Mouse (Mus musculus) left cerebral cortex, postnatal 10 days (tissue): Measurements from ENCODE around the gene Car2. TPM values are rescaled to one million over a fixed set of nuclear protein-coding genes. Genes with fewer than 3 reads are reported as not detected.

Experiments used
- DNase-seq, 2 experiments: peaks; one replicate each; pipeline ENCODE4 v3.0.0; 2021 to 2022; ENCODE audit warnings: low spot score in 2 of 2, mixed read lengths in 1 of 2; ENCODE audit errors: extremely low spot score in 1 of 2
- intact Hi-C: fragments of 180-260 bp; cut with DNase I; formaldehyde crosslinking; loops from one replicate; pipeline ENCODE4 v1.15.1; 2025
- total RNA-seq, 2 experiments: library from RNA; stranded (reverse); gene quantifications; 2 replicates each; pipeline ENCODE4 v1.2.3; 2021

Car2 gene
- 10 to 100 TPM; 49.6 to 51.3 TPM for total RNA-seq

DNA sequence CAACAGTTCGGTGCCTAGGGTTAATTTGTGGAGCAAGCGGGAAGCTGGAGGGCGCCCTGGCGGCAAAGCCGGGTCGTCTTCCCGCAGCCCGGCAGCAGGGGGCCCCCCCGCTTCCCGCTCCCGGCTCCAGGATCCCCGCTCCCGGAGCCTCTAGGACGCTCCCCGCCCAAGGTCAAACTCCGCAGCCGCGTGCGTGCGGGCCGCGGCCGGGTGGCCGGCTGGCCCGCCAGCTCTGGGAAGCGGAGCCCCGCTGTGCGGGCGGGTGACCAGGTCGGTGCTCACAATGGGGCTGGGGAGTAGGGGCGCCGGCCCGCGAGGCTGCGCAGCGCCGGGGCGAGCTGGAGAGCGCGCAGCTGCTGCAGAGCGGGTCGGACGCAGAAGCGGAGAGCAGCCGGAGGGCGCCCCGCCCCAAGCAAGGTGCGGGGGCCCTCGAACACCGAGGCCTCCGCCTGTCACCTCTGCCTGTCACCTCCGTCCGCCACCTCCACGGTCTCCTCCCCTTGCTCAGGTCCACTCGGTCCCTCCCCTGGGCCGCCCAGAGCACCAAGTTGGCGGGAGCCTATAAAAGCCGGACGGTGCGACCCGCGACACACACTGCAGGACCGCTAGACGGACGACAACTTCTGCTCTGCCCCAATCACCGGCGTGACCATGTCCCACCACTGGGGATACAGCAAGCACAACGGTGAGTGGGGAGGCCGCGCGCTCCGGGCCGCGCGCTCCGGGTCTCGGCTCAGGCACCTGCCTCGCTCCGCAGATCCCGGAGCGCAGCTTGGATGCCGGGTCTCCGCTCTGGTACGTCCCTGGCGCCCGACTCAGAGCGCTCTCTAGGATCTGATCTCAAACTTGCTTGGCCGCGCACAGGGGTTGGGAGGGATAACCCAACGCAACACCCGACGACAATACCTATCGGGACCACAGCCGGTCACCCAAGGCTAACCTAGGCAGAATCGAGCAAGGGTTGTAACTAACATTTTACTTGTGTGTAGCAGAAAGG, at the start of gene Car2:
Car2 (plus strand) TSS at position 172 of the 997 bp plus-strand sequence.
- intact Hi-C loops = loop anchor here (5.0 to 10.0 kb wide), 2 partner anchors 306 to 1158 kb away; no protein-coding TSS in a partner anchor

DNA sequence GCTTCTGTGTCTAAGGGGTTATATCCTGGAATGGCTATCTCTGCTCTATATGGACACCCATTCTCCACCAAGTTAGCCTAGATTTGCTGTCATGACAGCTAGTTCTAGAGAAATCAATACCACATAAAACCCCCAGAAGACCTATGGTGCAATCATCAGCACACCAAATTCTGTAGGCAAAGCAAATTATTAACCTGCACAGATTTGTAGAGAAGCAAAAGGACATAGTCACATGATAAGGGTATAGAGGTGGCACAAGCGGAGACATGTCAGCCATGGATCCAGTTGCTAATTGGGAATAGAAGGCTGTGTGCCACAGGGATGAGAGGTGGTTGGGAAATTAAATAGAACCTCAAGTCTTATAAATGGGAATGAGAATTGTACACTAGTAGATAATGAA, 47.1 kb upstream of the Car2 start:
- intact Hi-C loops = no loop called here
- no peak for DNase-seq

More for the DNA sequence above, at the start of gene Car2:
- DNase-seq = peak; percentile 26 to 82

DNA sequence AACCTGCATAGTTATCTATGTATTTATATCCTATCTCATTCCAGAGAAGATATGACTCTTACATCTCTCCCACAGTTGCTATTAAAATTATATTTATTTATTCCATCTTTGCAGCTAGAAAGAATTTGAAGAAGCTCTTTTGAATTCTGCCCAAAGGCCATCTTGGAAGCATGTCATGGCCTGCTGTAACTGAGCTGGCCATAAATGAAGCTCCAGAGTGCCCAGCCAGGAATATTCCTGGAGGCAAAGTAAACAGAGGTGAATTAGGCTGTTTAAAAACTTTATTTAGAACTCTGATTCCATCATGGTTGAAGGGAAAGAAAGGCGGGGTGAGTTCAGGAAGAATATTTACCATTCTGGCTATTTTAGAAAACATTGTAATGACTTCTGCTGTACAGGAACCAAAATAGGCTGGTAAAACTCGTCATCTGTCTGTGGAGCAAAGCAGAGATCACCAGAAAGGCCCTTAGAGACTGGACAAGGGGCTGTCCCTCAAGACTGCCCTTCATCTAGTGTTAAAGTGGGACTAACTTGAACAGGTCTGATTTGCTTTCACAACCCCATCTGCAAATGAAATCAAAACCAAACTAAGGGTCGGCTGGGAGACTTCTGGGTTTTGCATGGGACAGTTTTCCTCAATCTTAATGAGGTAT, 46.5 kb upstream of the Car2 start:
- intact Hi-C loops = no loop called here
- no peak for DNase-seq

DNA sequence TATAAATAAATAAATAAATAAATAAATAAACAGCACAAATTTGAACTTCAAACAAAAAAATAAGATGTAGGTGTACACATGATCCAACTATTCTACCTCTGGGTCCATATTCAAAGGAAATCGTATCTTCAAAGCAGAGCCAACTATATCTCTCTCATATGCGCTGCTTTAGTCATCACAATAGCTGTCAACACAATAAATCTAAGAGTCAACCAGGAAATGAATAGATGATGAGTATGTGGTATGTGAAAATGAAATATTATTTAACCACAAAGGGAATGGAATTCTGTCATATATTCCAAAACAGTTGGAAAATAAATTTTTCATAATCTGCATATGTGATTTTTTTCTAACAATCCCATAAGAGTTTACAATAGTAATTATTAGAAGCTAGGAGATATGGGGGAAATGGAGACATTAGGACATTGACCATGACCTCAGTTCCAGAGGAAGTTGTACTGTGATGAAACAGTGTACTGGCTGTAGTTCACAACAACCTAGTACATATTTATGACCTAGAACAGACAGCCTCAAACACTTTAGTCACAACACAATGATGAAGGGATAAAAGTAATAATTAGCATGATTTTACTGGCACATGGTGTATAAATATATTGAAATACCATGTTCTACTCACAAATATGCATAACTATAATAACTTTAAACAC, 37.4 kb upstream of the Car2 start:
- no peak for DNase-seq
- intact Hi-C loops = no loop called here

DNA sequence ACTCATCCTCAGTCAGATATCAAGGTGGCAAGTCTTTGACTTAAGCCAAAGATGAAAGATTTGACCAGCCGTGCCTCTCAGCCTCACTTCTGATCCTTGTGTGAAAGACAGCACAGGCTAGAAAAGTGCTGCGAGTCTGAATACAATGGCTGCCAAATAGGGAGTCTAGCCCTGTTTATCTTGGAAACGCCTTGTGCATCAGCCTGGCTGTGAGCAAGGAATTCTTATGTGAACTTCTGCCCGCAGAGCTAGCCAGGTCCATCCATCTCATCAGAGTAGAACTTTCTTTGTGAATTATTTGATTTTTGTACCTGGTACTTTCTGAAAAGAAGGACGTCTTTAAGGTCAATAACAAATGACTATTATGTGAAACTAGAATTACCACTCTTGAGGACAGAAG, 32.1 kb upstream of the Car2 start:
- DNase-seq = no peak
- intact Hi-C loops = no loop called here

DNA sequence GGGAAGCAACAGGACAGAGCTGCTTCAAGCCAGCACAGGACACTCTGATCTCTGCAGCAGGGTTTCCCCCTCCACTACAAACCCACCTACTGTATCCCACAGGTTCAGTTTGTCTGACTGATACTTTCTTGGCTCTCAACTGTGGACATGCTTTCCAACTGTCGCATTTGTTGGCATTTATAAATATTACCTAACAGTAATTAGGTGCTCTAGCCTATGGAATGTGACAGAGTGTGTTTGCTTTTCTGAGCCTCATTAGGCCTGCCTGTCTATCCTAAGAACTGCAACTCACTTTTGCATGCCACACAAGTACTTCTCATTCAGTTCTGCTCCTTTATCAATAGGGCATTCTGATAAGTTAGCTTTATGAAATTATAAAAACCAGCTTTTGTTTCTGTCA, 31.6 kb upstream of the Car2 start:
- no peak for DNase-seq
- intact Hi-C loops = no loop called here

DNA sequence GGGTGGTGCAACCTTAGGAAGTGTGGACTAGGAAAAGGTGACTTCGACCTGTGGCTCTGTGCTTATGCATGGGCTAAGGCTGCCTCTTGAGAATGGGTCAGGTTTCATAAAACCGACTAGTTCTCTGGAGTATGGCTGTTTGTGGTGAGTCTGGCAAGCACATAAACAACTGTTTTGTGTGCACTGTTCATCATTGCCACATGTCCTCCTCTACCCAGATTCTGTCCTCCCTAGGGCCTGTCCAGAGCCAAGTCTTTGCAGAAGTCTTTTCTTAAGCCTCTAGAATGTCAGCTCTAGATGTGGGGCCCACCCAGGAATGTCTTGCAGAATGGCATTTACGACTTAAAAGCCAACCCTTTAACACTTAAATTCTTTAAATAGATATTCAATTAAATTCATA, 28.2 kb upstream of the Car2 start:
- intact Hi-C loops = no loop called here
- DNase-seq = no peak

DNA sequence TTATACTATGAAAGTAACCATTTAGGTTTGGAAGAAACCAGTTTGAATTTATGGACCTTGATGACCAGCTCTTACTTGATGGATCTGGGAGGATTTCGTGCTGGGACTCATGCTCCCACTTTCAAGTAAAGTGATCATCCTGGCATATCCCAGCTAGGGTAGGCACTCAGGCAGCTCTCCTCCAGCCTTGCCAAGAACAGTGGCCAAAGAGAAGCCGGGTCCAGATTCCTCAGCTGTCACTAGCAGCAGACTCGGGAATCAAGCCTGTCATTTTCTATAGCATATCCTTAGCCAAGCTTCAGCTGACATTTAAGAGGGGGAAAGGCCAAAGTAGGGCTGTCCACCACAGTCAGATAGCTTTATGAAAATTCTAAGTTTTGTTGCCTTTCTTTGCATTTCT, 25.8 kb upstream of the Car2 start:
- intact Hi-C loops = no loop called here
- no peak for DNase-seq

DNA sequence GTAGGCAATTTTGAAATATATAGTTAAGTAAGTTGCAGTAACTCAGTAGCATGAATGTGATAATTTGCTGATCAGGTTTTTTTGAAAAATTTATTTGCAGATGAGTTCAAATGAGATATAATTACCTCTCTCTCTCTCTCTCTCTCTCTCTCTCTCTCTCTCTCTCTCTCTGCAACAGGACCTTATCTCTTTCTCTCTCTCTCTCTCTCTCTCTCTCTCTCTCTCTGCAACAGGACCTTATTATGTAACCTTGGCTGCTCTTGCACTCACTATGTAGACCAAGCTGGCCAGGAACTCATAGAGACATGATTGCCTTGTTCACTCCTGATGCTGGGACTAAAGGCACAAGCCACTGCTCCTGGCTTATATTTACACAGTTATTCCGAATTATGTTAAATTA, 24.9 kb upstream of the Car2 start:
- intact Hi-C loops = no loop called here
- no peak for DNase-seq

DNA sequence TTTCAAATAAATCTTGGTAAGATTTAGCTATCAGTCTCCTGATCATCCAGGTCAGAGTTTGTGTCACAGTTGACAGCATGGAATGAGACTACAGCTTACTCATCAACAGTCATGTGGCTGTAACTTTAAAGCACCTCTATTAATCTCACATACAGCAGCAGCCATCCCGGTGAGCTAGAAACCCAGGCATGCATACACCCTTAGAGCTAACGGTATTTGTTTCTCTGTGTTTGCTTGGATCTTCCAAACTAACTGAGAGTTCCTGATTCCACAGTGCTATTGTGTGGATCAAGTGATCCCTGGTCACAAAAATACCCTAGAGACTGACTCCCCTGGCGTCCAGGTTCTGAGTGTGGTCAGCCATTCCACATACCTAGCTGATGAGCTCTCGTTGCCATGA, 24.3 kb upstream of the Car2 start:
- DNase-seq = no peak
- intact Hi-C loops = no loop called here

DNA sequence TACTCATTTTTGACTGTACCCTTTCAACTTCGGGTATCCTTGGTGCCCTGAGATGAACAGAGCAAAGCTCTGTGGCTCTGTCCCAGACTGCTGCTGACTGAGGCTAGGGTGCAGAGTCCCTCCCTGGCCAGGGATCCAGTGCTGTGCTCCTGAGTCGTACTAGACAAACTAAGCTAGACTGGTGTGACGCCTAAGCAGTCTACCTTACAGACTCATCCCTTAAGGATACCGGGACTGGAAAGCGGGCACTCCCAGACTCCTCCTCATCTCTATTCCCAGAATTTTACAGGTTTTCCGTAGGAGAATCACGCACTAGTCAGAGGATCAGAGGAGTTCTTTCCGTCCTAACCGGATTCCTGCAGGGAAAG, 23.4 kb upstream of the Car2 start:
- intact Hi-C loops = no loop called here
- no peak for DNase-seq

DNA sequence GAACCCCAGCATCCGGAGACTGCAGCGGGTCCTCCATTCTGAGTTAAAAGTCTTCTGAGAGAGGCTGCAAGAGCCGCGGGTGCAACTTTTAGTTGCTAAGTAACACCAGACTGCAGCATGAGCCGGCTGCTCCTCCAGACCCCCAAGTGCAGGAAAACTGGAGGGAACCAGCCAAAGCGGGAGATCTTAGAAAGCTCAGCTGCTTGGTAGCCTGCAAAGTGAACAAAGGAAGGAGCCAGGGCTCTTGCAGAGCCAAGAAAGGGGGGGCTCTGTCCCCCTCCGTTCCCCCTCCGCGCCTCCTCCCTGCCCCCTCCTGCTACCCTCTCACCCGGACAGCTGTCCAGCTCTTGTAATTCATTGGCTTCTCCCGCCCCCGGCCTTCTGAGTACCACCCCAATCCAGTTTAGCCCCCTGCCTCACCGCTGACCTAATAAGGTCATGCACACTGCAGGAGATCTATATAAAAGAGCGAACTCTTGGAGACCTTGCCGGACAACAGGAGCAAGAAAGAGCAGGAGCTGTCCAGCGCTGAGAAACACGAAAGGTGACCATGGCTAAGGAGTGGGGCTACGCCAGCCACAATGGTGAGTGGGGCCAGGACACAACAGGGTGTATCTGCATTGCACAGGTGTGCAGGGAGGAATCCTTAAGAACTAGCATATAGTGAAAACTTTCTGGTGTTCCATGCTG, 22.9 kb upstream of the Car2 start, which contains the start of gene Car3:
Car3 (plus strand) TSS at position 491 of the 690 bp plus-strand sequence.
- DNase-seq = peak in 1 of 2 experiments; percentile 43
- intact Hi-C loops = no loop called here

DNA sequence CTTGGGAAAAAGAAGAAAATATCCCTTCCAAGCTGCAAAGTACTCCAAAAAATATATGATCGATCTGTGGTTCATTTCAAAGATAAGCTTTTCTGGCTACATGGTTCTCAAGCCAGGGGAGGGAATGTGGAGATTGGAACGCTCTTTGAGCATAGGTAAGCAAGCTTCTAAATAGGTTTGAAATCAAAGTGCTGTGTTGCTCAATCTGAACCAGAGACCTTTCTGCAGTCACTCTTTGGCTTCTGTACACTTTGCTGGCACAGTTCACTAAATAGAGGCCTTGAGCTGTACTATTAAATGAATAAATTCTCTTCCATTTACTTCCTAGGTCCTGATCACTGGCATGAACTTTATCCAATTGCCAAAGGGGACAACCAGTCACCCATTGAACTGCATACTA, 22.2 kb upstream of the Car2 start:
- DNase-seq = no peak
- intact Hi-C loops = no loop called here

DNA sequence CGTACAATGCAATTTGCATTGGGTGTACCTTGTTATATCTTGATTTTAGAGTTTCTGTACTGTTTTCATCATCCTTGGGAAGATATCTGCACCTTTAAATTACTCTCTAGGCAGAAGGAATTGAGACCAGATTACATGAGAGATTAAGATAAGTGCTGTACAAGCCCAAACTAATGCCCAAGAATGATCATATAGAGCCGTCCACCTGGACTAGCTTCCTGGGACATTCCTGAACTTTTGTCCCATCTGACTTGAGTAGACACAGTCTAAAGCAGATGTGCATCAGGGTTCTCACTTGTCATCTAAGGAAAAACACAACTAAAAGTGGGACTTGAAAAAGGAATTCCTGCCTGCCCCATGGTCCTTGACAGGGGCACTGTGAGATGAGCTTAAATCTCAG, 20.1 kb upstream of the Car2 start:
- no peak for DNase-seq
- intact Hi-C loops = no loop called here

DNA sequence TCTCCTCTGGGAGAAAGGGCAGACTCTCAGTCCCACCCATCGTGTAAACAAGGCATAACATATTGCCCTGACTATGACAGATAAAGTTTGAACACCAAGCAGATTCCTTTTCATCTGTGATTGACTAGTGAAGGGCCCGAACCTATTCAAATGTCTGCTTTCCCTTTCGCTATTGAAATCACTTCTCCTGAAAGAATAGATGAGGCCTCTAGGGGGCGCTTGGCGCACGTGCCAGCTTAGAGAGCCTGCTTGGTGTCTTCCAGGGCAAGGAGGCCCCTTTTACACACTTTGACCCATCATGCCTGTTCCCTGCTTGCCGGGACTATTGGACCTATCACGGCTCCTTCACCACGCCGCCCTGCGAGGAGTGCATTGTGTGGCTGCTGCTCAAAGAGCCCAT, 16.3 kb upstream of the Car2 start:
- peak; percentile 29 to 68 for DNase-seq
- intact Hi-C loops = loop anchor here (2.0 to 5.0 kb wide), 3 partner anchors 187 to 373 kb away; no protein-coding TSS in a partner anchor

DNA sequence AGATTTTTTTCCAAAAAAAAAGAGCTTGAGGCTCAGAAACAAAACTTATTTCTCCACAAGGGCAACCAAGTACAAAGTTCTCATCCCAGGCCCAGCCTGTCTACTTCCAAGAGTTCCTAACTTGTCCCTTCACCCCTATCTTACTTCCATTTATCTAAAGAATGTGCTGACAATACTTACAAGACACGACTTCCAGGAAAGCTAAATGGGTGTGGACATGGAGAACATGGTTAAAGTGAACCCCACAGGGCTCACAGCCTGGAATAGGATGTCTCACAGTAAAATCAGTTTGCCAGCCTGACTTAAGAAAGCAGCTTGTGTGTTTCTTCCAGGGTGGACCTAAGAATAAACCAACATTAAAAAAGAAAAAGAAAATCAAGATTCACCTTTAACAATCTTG, 15.5 kb upstream of the Car2 start:
- intact Hi-C loops = loop anchor here (2.0 to 5.0 kb wide), 3 partner anchors 188 to 372 kb away; no protein-coding TSS in a partner anchor
- DNase-seq = no peak

DNA sequence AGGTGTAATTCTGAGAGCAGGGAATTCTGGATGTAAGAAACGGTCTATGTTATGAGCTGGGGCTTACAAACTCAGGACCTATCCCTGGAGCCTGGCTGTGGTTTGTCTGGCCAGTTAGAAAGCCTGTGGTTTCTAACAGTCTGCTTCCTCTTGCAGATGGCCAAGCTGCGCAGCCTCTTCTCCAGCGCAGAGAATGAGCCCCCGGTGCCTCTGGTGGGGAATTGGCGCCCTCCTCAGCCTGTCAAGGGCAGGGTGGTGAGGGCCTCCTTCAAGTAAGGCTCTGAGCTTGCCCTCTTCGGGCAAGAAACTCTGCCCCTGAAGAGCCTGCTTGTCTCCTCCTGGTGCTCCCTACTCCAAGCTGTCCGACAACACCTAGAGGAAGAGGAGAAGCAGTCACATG, 14.7 kb upstream of the Car2 start:
- intact Hi-C loops = loop anchor here (2.0 to 5.0 kb wide), 3 partner anchors 189 to 371 kb away; no protein-coding TSS in a partner anchor
- peak in 1 of 2 experiments; percentile 43 for DNase-seq

DNA sequence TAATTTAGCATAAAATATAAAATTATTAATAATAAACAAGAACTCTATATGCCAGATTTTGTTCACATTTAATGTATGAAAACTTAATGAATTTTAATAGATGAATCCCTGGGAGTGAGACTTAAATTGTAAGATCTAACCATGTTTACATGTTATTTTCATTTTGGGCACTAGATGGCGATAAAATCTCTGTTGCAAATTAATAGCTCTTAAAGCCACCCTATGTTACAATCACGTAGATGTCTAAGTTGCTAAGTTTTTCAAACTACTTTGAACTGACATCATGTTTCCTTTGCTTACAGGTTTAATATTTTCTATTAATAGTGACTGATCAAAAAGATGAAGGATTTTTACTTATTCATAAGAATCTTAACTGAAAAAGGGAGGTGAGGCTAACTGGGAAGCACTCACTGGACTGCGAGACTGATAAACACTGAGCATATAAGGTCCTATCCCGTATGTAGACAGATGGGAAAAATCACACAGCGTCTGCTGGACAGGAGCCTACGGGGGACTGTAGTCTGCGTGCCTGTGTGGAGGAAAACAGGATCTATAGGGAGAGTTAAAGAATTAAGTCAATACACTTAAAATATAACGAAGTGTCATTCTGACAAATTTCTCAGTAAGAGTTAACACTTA, 11.6 kb upstream of the Car2 start:
- intact Hi-C loops = loop anchor here (5.0 kb wide), 2 partner anchors 192 to 368 kb away; no protein-coding TSS in a partner anchor
- peak in 1 of 2 experiments; percentile 59 for DNase-seq
